Mouse (Mus musculus) small intestine, adult 2 months (tissue): ENCODE data around the gene Lrriq3.

Experiments used
- CTCF ChIP-seq: fragments of 200-500 bp; IDR thresholded peaks from 2 replicates; pipeline ENCODE4 v1.5.1; 2012; ENCODE audit warnings: low read depth, mild to moderate bottlenecking, control low read depth, inconsistent platforms, low read length, moderate library complexity, mixed read lengths; ENCODE audit not compliant: insufficient replicate concordance, insufficient read length; ENCODE audit errors: extremely low read depth
- POLR2A ChIP-seq: fragments of 200-500 bp; IDR thresholded peaks from 2 replicates; pipeline ENCODE4 v1.6.1; 2012; ENCODE audit warnings: low read depth, mild to moderate bottlenecking, control low read depth, inconsistent platforms, low read length, moderate library complexity

DNA sequence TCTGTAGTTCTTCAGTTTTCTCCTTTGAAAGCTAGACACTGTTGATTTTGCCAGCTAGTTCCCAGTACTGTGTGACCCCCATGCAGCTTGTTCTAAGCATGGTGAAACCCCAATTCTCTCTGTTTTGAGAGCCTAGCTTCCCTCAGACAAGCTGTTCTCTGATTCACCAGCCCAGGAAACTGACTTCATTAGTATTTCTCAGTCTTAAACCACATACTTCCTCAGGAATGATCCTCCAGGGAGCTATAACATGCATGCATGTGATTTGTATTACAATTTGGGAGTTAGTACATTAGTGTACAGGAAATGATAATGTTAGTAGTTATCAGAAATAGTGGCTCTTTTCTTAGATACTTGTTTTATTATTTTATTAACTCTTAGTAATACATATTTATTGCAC is 36.6 kb upstream of the Lrriq3 start:
- no peak for TF ChIP-seq CTCF
- TF ChIP-seq POLR2A = no peak
